Comparison of ENCODE assay signal across 7 mouse cellular contexts in genomic region chr16:20498677-20499475, GRCm38 (mm10). TPM values are rescaled to one million over a fixed set of nuclear protein-coding genes. Genes with fewer than 3 reads are reported as not detected.
DNase-seq lines count a peak whose midpoint lies in the region; ATAC-seq lines count a peak whose summit lies in the region.

Gene Eif2b5 (plus strand): TSS chr16:20498817.

- H3K27ac ChIP-seq in intestine, embryonic 15.5 days = peak within 1 kb of the TSS; percentile 69
- peak within 1 kb of the TSS; percentile 93 for H3K27ac ChIP-seq in midbrain, embryonic 10.5 days (replicated peaks)

- DNase-seq in adrenal gland, adult 2 months = peak; percentile 97
- DNase-seq in embryo, embryonic 11.5 days (ENCODE audit: low read depth, low spot score) = peak; percentile 82
- peak; percentile 88 to 89 for DNase-seq in gastrocnemius, postnatal 36 days
- DNase-seq in left cerebral cortex, postnatal 25 days (ENCODE audit: low spot score in 2 of 2) = peak; percentile 93 to 97
- DNase-seq in midbrain, embryonic 10.5 days (ENCODE audit: low spot score) = peak; percentile 90
- DNase-seq in right cerebral cortex, postnatal 4 days = peak; percentile 78

- ATAC-seq in intestine, embryonic 15.5 days = peak; percentile 97

- H3K4me2 ChIP-seq in intestine, embryonic 15.5 days (replicated peaks) = peak within 1 kb of the TSS; percentile 76

- peak within 1 kb of the TSS; percentile 94 for H3K4me3 ChIP-seq in intestine, embryonic 15.5 days (replicated peaks)
- H3K4me3 ChIP-seq in midbrain, embryonic 10.5 days = peak within 1 kb of the TSS; percentile 92

- intact Hi-C loops in gastrocnemius, postnatal 36 days (cut with DNase I) = no loop called here
- intact Hi-C loops in left cerebral cortex, postnatal 25 days (cut with DNase I) = loop anchor here (1.0 to 5.0 kb wide), 4 partner anchors 18 to 268 kb away; partner anchors contain the start of genes Alg3, Dvl3, Eef1akmt4 and Gm49333

- no peaks in the 10 kb centered on the region for H3K9me3 ChIP-seq in intestine, embryonic 15.5 days
- H3K9me3 ChIP-seq in midbrain, embryonic 10.5 days (replicated peaks) = no peaks in the 10 kb centered on the region

- H3K9ac ChIP-seq in intestine, embryonic 15.5 days = peak within 1 kb of the TSS; percentile 90

- WGBS in intestine, embryonic 15.5 days = under 1% methylated on average over 49 of the region's 49 CpGs
- 0% methylated on average over 49 of the region's 49 CpGs for WGBS in midbrain, embryonic 10.5 days

- peaks cover 12% of the 10 kb centered on the region; the same call in 1 of the 2 replicates for H3K4me1 ChIP-seq in intestine, embryonic 15.5 days (replicated peaks)
- peaks cover 25% of the 10 kb centered on the region for H3K4me1 ChIP-seq in midbrain, embryonic 10.5 days

- H3K36me3 ChIP-seq in intestine, embryonic 15.5 days = peaks cover 26% of the 10 kb centered on the region
- peaks cover 38% of the 10 kb centered on the region for H3K36me3 ChIP-seq in midbrain, embryonic 10.5 days

- H3K27me3 ChIP-seq in intestine, embryonic 15.5 days (replicated peaks) = no peaks in the 10 kb centered on the region
- peaks cover 22% of the 10 kb centered on the region for H3K27me3 ChIP-seq in midbrain, embryonic 10.5 days (ENCODE audit: low read depth, poor library complexity, severe bottlenecking)

RNA-seq across cellular contexts. Expression of gene Eif2b5, which starts in this region (rescaled TPM):
- total RNA-seq in adrenal gland, adult 2 months (2021) = 10 to 100 TPM; 50.2 to 67.1 TPM
- 18.4 and 20.7 TPM in 2 replicates for polyA plus RNA-seq in adrenal gland, adult 2 months (2012; rRNA removed)
- total RNA-seq in gastrocnemius, postnatal 36 days (2021) = 10 to 100 TPM; 44.2 to 56.1 TPM
- 99.4 and 102 TPM in 2 replicates for polyA plus RNA-seq in intestine, embryonic 15.5 days (2015; fragmentation: Nextera tagmentation; extraction: Ambion mirVana)
- total RNA-seq in left cerebral cortex, postnatal 25 days (2021) = 10 to 100 TPM; 60.8 to 61.7 TPM
- polyA plus RNA-seq in midbrain, embryonic 10.5 days (2016; fragmentation: Nextera tagmentation; extraction: Ambion mirVana) = 151 TPM in 2 replicates

Comparison
In these comparisons a context has a peak if more than half of its experiments do, and no peak if none do; other contexts are left out.
1. Peak in every context shown above with its lines: DNase-seq, ATAC-seq, H3K4me3 ChIP-seq and H3K27ac ChIP-seq.